Mouse (Mus musculus) forebrain, embryonic 15.5 days (tissue): ENCODE results near the gene Fads1. TPM values are rescaled to one million over a fixed set of nuclear protein-coding genes. Genes with fewer than 3 reads are reported as not detected.

Experiments
- ATAC-seq: fragments of 200-750 bp; cut with Nextera tagmentation; replicated peaks from 2 replicates; pipeline ENCODE4 v1.8.0; 2017; ENCODE audit warnings: mild to moderate bottlenecking, moderate TSS enrichment, moderate library complexity
- H3K27ac ChIP-seq: fragments of 300-500 bp; sonication (generic); replicated peaks from 2 replicates; pipeline ENCODE4 v1.5.1; 2015; ENCODE audit warnings: mild to moderate bottlenecking, inconsistent platforms
- H3K27me3 ChIP-seq: fragments of 300-500 bp; sonication (generic); 2 replicates; pipeline ENCODE4 v1.6.1; 2015; ENCODE audit warnings: inconsistent platforms
- H3K36me3 ChIP-seq: fragments of 300-500 bp; sonication (generic); 2 replicates; pipeline ENCODE4 v1.6.1; 2015; ENCODE audit warnings: mild to moderate bottlenecking, inconsistent platforms
- H3K4me1 ChIP-seq: fragments of 300-500 bp; sonication (generic); 2 replicates; pipeline ENCODE4 v1.6.1; 2015; ENCODE audit warnings: inconsistent platforms
- H3K4me2 ChIP-seq: fragments of 300-500 bp; sonication (generic); replicated peaks from 2 replicates; pipeline ENCODE4 v1.6.1; 2015; ENCODE audit warnings: mild to moderate bottlenecking, inconsistent platforms
- H3K4me3 ChIP-seq: fragments of 300-500 bp; sonication (generic); 2 replicates; pipeline ENCODE4 v1.5.1; 2015; ENCODE audit warnings: mild to moderate bottlenecking, inconsistent platforms
- H3K9ac ChIP-seq: fragments of 300-500 bp; sonication (generic); replicated peaks from 2 replicates; pipeline ENCODE4 v1.6.1; 2015; ENCODE audit warnings: mild to moderate bottlenecking, inconsistent platforms
- H3K9me3 ChIP-seq: fragments of 300-500 bp; sonication (generic); 2 replicates; pipeline ENCODE4 v1.6.1; 2016; ENCODE audit warnings: inconsistent platforms
- WGBS: fragments of 180-500 bp; shearing (Covaris S2); methylation state at CpG from one replicate; pipeline ENCODE4 v1.1.7; 2015; ENCODE audit warnings: mixed read lengths; 5-methylcytosine and 5-hydroxymethylcytosine counted together
- polyA plus RNA-seq: library from polyadenylated mRNA; unstranded; fragments of >200 nt; fragmentation: Nextera tagmentation; extraction: Ambion mirVana; gene quantifications from 2 replicates; pipeline ENCODE4 v1.2.1, GENCODE M21; 2015

Gene Fads1
- polyA plus RNA-seq, 1 experiment from 2014 or later, result 166 TPM

DNA sequence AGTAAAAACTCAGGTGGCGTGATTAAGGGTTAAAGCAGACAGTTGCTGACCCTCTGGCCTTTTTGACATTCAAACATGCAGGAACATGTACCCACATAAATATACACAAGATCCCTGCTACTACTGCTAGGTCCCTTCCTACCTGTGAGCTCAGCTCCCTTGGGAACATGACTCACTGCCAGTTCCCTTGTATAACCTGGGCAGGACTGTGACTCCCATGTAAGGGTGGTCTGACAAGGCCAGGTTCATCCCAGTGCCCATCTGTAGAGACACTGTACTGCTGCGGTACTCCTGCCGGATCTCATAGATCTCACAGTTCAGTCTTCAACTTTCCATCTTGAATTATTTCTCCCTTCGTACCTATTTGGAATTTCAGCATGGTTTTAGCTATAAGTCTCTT lies 14.4 kb downstream of the Fads1 start:
- WGBS, result 88% methylated on average over 4 of the region's 4 CpGs
- no peak overlapping the region for H3K27ac ChIP-seq
- H3K36me3 ChIP-seq, result peaks cover 66% of the 10 kb centered on the region
- no peak overlapping the region for H3K4me2 ChIP-seq
- H3K9ac ChIP-seq, result no peak overlapping the region
- ATAC-seq, result no peak
- H3K4me3 ChIP-seq, result no peak overlapping the region
- no peaks in the 10 kb centered on the region for H3K4me1 ChIP-seq
- no peaks in the 10 kb centered on the region for H3K9me3 ChIP-seq
- no peaks in the 10 kb centered on the region for H3K27me3 ChIP-seq

DNA sequence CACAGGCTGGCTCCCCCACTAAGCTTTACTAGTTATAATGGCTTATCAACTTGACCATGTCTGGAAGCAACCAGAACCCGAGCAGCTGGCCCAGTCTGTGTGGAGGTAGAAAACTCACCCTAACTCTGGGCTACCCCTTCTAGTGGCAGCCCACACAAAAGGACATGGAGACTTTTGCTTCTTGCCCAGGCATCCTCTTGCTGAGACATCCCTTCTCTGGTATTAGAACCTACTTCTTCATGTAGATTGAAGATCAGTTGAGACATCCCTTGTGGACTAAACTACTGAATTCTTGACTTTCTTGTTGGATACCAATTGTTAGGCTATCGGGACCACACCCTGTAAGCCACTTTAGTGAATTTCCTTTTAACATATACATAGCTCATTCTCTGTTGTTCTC lies 15.6 kb downstream of the Fads1 start:
- no peak for ATAC-seq
- H3K9ac ChIP-seq, result no peak overlapping the region
- peak overlapping the region; percentile 52; the same call in 1 of the 2 replicates for H3K27ac ChIP-seq
- H3K4me3 ChIP-seq, result no peak overlapping the region
- peaks cover 55% of the 10 kb centered on the region for H3K36me3 ChIP-seq
- WGBS, result 70% methylated on average over 2 of the region's 2 CpGs
- peaks cover 8% of the 10 kb centered on the region for H3K4me1 ChIP-seq
- no peaks in the 10 kb centered on the region for H3K9me3 ChIP-seq
- H3K27me3 ChIP-seq, result no peaks in the 10 kb centered on the region
- H3K4me2 ChIP-seq, result no peak overlapping the region

DNA sequence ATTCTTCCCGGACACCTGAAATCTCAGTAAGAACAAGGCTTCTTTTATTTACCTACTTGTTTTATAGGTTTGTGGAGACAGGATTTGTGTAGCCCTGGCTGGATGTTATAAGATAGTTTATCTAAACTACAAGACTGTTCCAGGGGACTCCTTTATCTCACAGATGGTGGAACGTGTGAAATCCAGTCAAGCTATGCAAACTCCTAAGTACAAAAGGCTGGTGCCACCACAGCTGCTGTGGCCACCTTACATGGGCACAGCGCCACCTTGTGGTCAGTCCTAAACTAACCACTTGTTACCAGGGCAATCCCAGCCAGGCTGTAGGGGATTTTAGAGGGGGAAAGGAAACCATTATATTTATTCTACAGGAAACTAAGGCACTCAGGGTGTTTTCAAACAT lies 16.0 kb downstream of the Fads1 start:
- Histone ChIP-seq H3K4me2 (no peak overlapping the region), H3K27me3 (no peaks in the 10 kb centered on the region), H3K9ac (no peak overlapping the region), H3K4me1 (peaks cover 9% of the 10 kb centered on the region), H3K27ac (peak overlapping the region; percentile 52; the same call in 1 of the 2 replicates), H3K36me3 (peaks cover 50% of the 10 kb centered on the region), H3K4me3 (no peak overlapping the region), H3K9me3 (no peaks in the 10 kb centered on the region)
- 27% methylated on average over 3 of the region's 3 CpGs for WGBS
- no peak for ATAC-seq

DNA sequence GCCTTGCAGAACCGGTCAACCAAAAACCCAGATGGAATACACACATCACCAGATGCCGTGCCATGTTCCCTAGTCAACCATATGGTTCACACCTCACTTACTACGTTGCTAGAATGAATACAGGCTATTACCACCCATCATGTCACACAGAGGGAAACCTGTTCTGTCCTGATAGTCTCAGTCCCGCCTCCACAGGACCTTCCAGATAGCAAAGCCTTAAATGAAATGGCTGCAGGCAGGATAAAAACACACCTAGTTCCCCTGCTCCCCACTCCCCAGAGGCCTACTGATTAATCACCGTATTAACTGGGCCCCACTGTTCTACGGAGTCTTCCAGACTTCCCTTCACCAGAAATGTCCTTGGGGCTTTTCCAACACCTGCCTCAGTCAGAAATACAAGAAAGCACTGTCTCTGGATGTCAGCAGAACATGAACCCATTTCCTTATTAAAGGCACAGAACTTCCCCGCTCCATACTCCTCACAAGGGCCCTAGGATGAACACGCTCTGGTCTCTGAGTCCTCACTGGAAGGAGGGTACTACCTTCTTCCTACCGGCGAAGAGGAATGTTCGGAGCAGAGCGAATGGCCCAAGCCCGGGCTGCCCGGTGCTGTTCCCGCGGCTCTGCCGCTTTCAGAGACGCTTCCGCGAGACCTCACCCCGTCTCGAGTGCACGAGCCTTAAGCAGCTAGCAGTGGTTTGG lies 20.6 kb downstream of the Fads1 start:
- H3K9ac ChIP-seq, result peak overlapping the region; percentile 88
- peak overlapping the region; percentile 89 for H3K27ac ChIP-seq
- 2% methylated on average over 23 of the region's 23 CpGs for WGBS
- H3K36me3 ChIP-seq, result peaks cover 36% of the 10 kb centered on the region
- H3K4me1 ChIP-seq, result peaks cover 20% of the 10 kb centered on the region
- H3K4me3 ChIP-seq, result peak overlapping the region; percentile 93
- H3K9me3 ChIP-seq, result no peaks in the 10 kb centered on the region
- peak; percentile 67 for ATAC-seq
- H3K27me3 ChIP-seq, result no peaks in the 10 kb centered on the region
- H3K4me2 ChIP-seq, result peak overlapping the region; percentile 88

DNA sequence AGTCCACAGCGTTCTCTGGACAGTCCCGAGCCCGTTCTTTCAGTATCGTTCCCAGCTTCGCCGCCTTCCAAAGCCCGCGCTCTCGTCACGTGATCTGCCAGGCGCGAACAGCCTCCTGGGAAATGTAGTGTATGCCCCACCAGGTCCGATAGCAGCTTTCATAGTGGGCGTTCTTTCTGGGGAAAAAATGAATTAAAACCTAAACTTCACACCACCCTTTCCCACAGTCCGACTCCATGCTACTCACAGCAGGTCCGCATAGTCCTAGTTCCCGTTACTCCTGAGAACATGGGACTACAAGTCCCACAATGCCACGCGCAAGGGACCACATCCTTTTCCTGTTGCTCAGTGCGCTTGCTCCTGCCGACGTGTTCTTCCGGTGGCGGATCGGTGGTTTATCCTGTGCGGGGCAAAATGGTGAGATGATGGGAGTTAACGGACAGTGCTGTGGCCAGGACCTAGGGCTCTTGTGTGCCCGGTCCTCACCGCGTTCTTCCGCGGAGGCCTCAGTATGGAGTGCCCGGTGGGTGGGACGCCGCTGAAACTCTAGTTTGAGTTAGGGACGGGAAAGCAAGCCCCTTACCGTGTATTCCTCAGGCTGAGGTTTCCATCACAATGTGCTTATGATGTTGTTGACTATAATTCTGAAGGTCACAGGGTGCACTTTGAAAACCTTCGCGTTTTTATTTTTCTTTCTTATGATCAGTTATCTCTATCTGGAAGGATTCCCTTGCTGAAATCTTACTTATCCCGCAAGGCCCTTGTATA lies 21.3 kb downstream of the Fads1 start, which contains the start of the genes Tmem258 and Fen1:
TSS of gene Tmem258 (plus strand) at position 167 of the 768 bp plus-strand sequence.
TSS of gene Fen1 (minus strand) at position 322 of the 768 bp plus-strand sequence.
- ATAC-seq, result peak; percentile 94
- H3K27ac ChIP-seq, result peak within 1 kb of the TSS; percentile 89
- peak within 1 kb of the TSS; percentile 93 for H3K4me3 ChIP-seq
- peaks cover 20% of the 10 kb centered on the region for H3K4me1 ChIP-seq
- under 1% methylated on average over 40 of the region's 40 CpGs for WGBS
- H3K36me3 ChIP-seq, result peaks cover 42% of the 10 kb centered on the region
- no peaks in the 10 kb centered on the region for H3K27me3 ChIP-seq
- H3K4me2 ChIP-seq, result peak within 1 kb of the TSS; percentile 88
- H3K9me3 ChIP-seq, result no peaks in the 10 kb centered on the region
- H3K9ac ChIP-seq, result peak within 1 kb of the TSS; percentile 88

DNA sequence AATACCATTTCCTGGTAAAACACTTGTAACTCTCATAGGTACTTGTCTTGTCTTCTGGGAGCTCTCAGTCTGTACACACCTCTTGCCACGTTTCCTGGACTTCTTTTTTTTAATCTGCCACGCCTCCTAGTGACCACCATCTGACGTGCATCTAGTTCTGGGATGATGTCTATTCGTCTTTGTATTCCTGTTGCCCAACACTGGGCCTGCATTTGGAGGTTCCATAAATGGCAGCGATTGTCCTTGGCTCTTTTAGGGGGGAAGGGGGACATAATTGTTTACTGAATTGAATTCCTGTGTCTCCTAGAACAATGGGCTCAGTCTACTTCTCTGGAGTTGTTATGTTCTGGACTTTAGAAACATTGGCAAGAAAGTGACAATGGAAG lies 21.9 kb downstream of the Fads1 start:
- 3% methylated on average over 5 of the region's 5 CpGs for WGBS
- peaks cover 43% of the 10 kb centered on the region for H3K36me3 ChIP-seq

DNA sequence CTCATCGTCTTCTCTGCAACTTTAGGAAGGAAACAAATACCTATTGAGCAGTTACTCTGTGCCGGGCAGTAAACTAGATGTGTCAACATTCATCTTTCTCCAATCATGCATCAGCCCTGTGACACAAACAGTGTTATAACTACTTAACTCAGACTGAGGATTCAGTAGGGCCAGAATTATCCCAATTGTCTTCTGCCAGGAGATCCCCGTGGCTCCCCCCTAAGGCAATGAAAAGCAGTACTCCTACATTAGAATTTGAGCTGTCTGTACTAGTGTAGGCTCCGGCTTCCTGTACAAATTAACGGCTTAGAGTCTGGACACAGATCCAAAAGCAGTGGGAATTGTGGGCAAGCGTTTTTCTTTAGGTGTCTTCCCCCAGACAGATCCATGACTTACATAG lies 22.4 kb downstream of the Fads1 start:
- no peaks in the 10 kb centered on the region for H3K27me3 ChIP-seq
- peaks cover 38% of the 10 kb centered on the region for H3K36me3 ChIP-seq
- peak overlapping the region; percentile 88 for H3K4me2 ChIP-seq
- ATAC-seq, result no peak
- peak overlapping the region; percentile 88; the same call in 1 of the 2 replicates for H3K9ac ChIP-seq
- peaks cover 20% of the 10 kb centered on the region for H3K4me1 ChIP-seq
- 73% methylated on average over 6 of the region's 6 CpGs for WGBS
- no peaks in the 10 kb centered on the region for H3K9me3 ChIP-seq
- H3K4me3 ChIP-seq, result peak overlapping the region; percentile 93
- H3K27ac ChIP-seq, result no peak overlapping the region

More for the DNA sequence above, 21.9 kb downstream of the Fads1 start:
- H3K4me1 ChIP-seq, result peaks cover 20% of the 10 kb centered on the region
- no peaks in the 10 kb centered on the region for H3K27me3 ChIP-seq
- peak overlapping the region; percentile 88 for H3K9ac ChIP-seq
- peak overlapping the region; percentile 93 for H3K4me3 ChIP-seq
- no peaks in the 10 kb centered on the region for H3K9me3 ChIP-seq
- H3K4me2 ChIP-seq, result peak overlapping the region; percentile 88
- peak; percentile 23; the same call in 1 of the 2 replicates for ATAC-seq
- H3K27ac ChIP-seq, result peak overlapping the region; percentile 89

DNA sequence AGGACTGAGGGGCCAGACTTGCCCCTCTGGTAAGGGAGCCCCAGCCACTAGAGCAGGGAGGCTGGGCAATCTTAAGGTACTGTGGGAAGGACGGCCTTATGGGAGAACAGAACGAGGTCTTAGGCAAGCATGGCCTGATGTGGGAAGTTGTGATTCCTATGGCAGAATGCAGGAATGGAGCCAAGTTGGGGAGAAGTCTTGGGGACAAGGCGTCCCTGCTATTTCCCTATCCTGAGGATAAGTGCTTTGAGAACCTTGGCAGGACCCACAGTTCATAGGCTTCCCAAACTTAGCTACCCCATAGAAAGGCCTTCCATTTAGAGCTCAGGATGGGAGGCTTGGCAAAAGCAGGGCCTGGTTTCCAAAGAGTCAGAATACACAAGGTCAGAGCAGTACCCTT lies 26.2 kb downstream of the Fads1 start:
- Histone ChIP-seq H3K36me3 (peaks cover 29% of the 10 kb centered on the region), H3K4me3 (no peak overlapping the region), H3K27ac (no peak overlapping the region), H3K4me2 (no peak overlapping the region), H3K9me3 (no peaks in the 10 kb centered on the region), H3K9ac (no peak overlapping the region), H3K4me1 (peaks cover 11% of the 10 kb centered on the region), H3K27me3 (no peaks in the 10 kb centered on the region)
- 83% methylated on average over 3 of the region's 3 CpGs for WGBS
- ATAC-seq, result no peak

DNA sequence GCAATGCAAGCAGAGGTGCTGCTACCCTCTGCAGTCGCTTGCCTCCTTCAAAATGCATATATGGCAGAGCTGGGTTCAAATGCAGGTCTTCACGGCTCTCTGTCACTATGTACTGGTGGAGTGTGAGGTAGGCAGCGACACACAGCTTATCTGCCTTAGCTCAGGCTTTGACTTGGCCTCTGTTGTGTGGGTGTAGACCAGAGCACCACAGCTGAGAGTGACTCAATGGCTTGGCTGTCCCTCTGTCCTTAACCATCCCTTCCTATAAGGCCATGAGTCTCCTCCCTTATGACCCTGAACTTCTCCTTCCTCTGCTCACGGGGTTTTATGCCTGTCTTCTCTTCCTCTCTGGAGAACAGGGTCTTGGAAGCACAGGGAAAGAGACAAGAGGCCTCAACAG lies 28.2 kb downstream of the Fads1 start:
- 94% methylated on average over 4 of the region's 4 CpGs for WGBS
- Histone ChIP-seq H3K9me3 (no peaks in the 10 kb centered on the region), H3K4me3 (no peak overlapping the region), H3K36me3 (peaks cover 27% of the 10 kb centered on the region), H3K4me2 (no peak overlapping the region), H3K27me3 (no peaks in the 10 kb centered on the region), H3K4me1 (no peaks in the 10 kb centered on the region), H3K9ac (no peak overlapping the region), H3K27ac (no peak overlapping the region)
- ATAC-seq, result no peak

DNA sequence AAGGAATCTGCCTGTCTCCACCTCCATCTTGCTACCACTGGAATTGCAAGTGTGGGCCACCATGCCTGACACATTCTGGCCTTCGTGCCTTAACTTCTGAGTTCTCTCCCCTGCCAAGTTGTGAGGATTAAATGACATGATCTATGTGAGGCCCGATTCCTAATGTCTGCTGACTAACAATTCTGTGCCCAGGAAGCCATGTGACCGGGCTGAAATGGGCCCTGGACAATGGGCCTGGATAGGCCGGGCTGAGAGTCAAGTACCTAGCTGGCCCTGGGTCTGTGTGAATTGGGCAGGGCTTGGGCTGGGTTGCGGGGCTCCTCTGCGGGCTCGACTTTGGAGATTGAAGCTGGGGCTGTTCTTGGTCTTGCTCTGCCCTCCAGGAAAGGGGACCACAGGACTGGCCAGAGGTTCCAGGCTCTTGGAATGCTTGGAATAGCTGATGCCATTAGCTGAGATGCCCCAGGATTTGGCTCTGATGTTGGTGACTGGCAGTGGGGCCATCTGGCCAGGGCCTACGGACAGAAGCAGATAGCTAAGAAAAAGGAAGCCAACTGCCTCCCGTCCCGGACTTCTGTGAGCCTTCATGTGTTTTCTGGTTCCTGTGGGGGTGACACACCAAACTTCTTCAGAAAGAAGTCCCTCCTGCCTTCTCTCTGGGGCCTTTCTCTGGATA lies 31.2 kb downstream of the Fads1 start:
- WGBS, result 95% methylated on average over 10 of the region's 10 CpGs
- peaks cover 6% of the 10 kb centered on the region; the same call in 1 of the 2 replicates for H3K36me3 ChIP-seq
- no peak overlapping the region for H3K4me2 ChIP-seq
- ATAC-seq, result no peak
- no peak overlapping the region for H3K9ac ChIP-seq
- H3K9me3 ChIP-seq, result no peaks in the 10 kb centered on the region
- H3K27me3 ChIP-seq, result no peaks in the 10 kb centered on the region
- no peaks in the 10 kb centered on the region for H3K4me1 ChIP-seq
- no peak overlapping the region for H3K4me3 ChIP-seq
- H3K27ac ChIP-seq, result no peak overlapping the region

DNA sequence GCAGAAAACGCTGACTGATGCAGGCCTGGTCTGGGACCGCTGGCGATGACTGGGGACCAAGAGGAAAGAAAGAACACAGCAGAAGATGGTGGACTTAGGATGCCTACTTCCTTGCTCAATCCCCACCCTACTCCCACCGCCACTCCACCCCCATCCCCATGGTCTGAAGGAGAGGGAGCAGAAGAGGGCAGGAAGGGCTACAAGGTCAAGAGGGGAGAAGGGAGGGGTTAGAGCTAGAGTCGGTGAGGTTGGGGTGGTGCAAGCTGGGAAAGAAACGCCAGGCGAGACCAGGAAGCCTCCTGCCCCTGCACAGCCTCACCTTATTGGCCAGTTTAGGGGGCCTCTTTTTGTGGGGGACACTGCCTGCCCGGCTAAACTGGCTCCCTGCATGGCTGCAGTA lies 33.4 kb downstream of the Fads1 start:
- Histone ChIP-seq H3K27ac (no peak overlapping the region), H3K4me1 (no peaks in the 10 kb centered on the region), H3K27me3 (no peaks in the 10 kb centered on the region), H3K36me3 (no peaks in the 10 kb centered on the region), H3K9me3 (no peaks in the 10 kb centered on the region), H3K4me3 (no peak overlapping the region), H3K4me2 (no peak overlapping the region), H3K9ac (no peak overlapping the region)
- WGBS, result 92% methylated on average over 8 of the region's 8 CpGs
- ATAC-seq, result no peak

DNA sequence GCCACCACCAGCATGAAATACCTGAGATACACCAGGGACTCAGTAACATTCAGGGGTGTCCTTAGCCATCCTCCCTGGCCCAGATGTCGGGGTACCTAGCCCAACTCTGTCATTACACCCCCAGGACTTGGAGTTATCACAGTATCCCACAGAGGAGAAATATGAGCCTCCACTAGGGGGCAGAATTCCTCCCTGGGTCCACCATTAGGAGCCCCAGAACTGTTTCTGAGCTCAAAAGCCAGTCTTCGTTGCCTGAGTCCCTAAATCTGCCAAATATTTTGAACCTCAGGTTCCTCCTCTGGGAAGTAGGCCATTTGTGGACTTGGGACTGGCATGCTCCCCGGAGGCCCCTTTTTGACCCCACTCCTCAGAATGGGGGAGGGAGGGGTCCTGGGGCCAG lies 36.4 kb downstream of the Fads1 start:
- ATAC-seq, result no peak
- H3K4me1 ChIP-seq, result no peaks in the 10 kb centered on the region
- no peak overlapping the region for H3K4me2 ChIP-seq
- no peak overlapping the region for H3K4me3 ChIP-seq
- WGBS, result 51% methylated on average over 3 of the region's 3 CpGs
- H3K27ac ChIP-seq, result no peak overlapping the region
- H3K9ac ChIP-seq, result no peak overlapping the region
- H3K36me3 ChIP-seq, result no peaks in the 10 kb centered on the region
- no peaks in the 10 kb centered on the region for H3K27me3 ChIP-seq
- no peaks in the 10 kb centered on the region for H3K9me3 ChIP-seq
